Comparison of ENCODE assay signal across 9 mouse cellular contexts in genomic region chr9:118821220-118822185, GRCm38 (mm10).
DNase-seq lines count a peak whose midpoint lies in the region; ATAC-seq lines count a peak whose summit lies in the region.
"Had no signal": no experiment of that assay in that cellular context is flagged by ENCODE, and none has a peak within 500 bp of the region (broad histone marks: within the 10 kb centered on the region; RNA-seq: fewer than 3 reads in every experiment).

No protein-coding gene starts in this region.

- peak; percentile 44; the same call in 1 of the 2 replicates for ATAC-seq in heart, embryonic 12.5 days (ENCODE audit: insufficient number of reproducible peaks, low FRiP score)
- ATAC-seq in midbrain, embryonic 14.5 days (ENCODE audit: low FRiP score, low TSS enrichment) = no peak; the same call in 1 of the 2 replicates

- no peaks in the 10 kb centered on the region for H3K27me3 ChIP-seq in heart, embryonic 12.5 days (replicated peaks)
- H3K27me3 ChIP-seq in midbrain, embryonic 14.5 days (ENCODE audit: control insufficient read depth, insufficient read depth, low read length) = no peaks in the 10 kb centered on the region

- no peaks in the 10 kb centered on the region for H3K4me1 ChIP-seq in brown adipose tissue, adult 24 weeks (ENCODE audit: control insufficient read depth, insufficient read depth, insufficient read length, low read length)
- peaks cover 18% of the 10 kb centered on the region for H3K4me1 ChIP-seq in heart, embryonic 12.5 days (replicated peaks)
- H3K4me1 ChIP-seq in midbrain, embryonic 14.5 days (ENCODE audit: control insufficient read depth, insufficient read depth, low read length) = peaks cover 6% of the 10 kb centered on the region; the same call in 1 of the 2 replicates

- peak overlapping the region; percentile 10; the same call in 1 of the 2 replicates for H3K4me3 ChIP-seq in brown adipose tissue, adult 24 weeks (ENCODE audit: insufficient read depth, low read depth, low read length)
- H3K4me3 ChIP-seq in heart, embryonic 12.5 days = peak overlapping the region; percentile 15; the same call in 1 of the 2 replicates
- no peak overlapping the region for H3K4me3 ChIP-seq in midbrain, embryonic 14.5 days (replicated peaks; ENCODE audit: low read depth, low read length)
- H3K4me3 ChIP-seq: erythroblast, embryonic 14.5 days had no signal

- WGBS in heart, embryonic 12.5 days = 42% methylated on average over 21 of the region's 21 CpGs
- WGBS in midbrain, embryonic 14.5 days = 48% methylated on average over 21 of the region's 21 CpGs

- intact Hi-C loops in left cerebral cortex, postnatal 36 days (cut with DNase I) = no loop called here

- peaks cover 5% of the 10 kb centered on the region for H3K36me3 ChIP-seq in heart, embryonic 12.5 days
- H3K36me3 ChIP-seq in midbrain, embryonic 14.5 days (ENCODE audit: control insufficient read depth, insufficient read depth, low read length) = no peaks in the 10 kb centered on the region

- peak; percentile 4 for DNase-seq in cerebellum, adult 11 months
- DNase-seq in cerebellum, adult 9-10 months = no peak
- peak; percentile 57 to 69 for DNase-seq in kidney, postnatal 4 days
- peak; percentile 66 for DNase-seq in midbrain, embryonic 14.5 days
- DNase-seq in thymus, postnatal 0 days (ENCODE audit: low spot score) = peak; percentile 77
- DNase-seq in left cerebral cortex, postnatal 36 days (ENCODE audit: low spot score in 2 of 2) = no peak

- H3K9me3 ChIP-seq in heart, embryonic 12.5 days (replicated peaks) = no peaks in the 10 kb centered on the region
- no peaks in the 10 kb centered on the region for H3K9me3 ChIP-seq in midbrain, embryonic 14.5 days (ENCODE audit: control insufficient read depth, low read length)

- H3K27ac ChIP-seq in brown adipose tissue, adult 24 weeks (replicated peaks; ENCODE audit: low read depth, low read length) = no peak overlapping the region
- peak overlapping the region; percentile 45; the same call in 1 of the 2 replicates for H3K27ac ChIP-seq in heart, embryonic 12.5 days (ENCODE audit: poor library complexity, severe bottlenecking)
- no peak overlapping the region for H3K27ac ChIP-seq in midbrain, embryonic 14.5 days (replicated peaks; ENCODE audit: low read depth, low read length)

- peak overlapping the region; percentile 64 for H3K4me2 ChIP-seq in heart, embryonic 12.5 days
- peak overlapping the region; percentile 39 for H3K4me2 ChIP-seq in midbrain, embryonic 14.5 days (ENCODE audit: low read length)

- peak overlapping the region; percentile 59 for H3K9ac ChIP-seq in heart, embryonic 12.5 days
- H3K9ac ChIP-seq in midbrain, embryonic 14.5 days (replicated peaks; ENCODE audit: low read length) = no peak overlapping the region; the same call in 1 of the 2 replicates

Comparison
In these comparisons a context has a peak if more than half of its experiments do, and no peak if none do; other contexts are left out.
1. DNase-seq: peak in cerebellum, adult 11 months (single experiment), kidney, postnatal 4 days (2 of 2), midbrain, embryonic 14.5 days (single experiment) and thymus, postnatal 0 days (single experiment); none in cerebellum, adult 9-10 months (single experiment) and left cerebral cortex, postnatal 36 days (0 of 2).